Mouse (Mus musculus) adrenal gland, adult 10 weeks (tissue): ENCODE measurements around the gene Olfr12. TPM values are rescaled to one million over a fixed set of nuclear protein-coding genes. Genes with fewer than 3 reads are reported as not detected.

Source experiments
- polyA plus RNA-seq: library from polyadenylated mRNA; stranded (reverse); fragments of 350-450 nt; fragmentation: Illumina TruSeq; extraction: RNeasy Lipid Tissue Mini Kit (QIAGEN cat#74804); gene quantifications from one replicate; pipeline ENCODE4 v1.2.3, GENCODE M21; 2014; ENCODE audit warnings: low read depth, low replicate concordance

Gene Olfr12
- not detected for polyA plus RNA-seq

GRCm38 (mm10) chr1:92617488-92617887 lies at the start of gene Olfr12:
Gene Olfr12 (plus strand): TSS chr1:92617788.

GRCm38 (mm10) chr1:92571022-92571421 lies 46.6 kb upstream of the Olfr12 start, which contains the start of gene Olfr1413:
Gene Olfr1413 (plus strand): TSS chr1:92571322.

GRCm38 (mm10) chr1:92585479-92585878 lies 32.1 kb upstream of the Olfr12 start, which contains the start of gene Olfr1412:
Gene Olfr1412 (plus strand): TSS chr1:92585779.

GRCm38 (mm10) chr1:92594111-92594510 lies 23.5 kb upstream of the Olfr12 start, which contains the start of gene Olfr1411:
Gene Olfr1411 (plus strand): TSS chr1:92594411.

GRCm38 (mm10) chr1:92605482-92605881 lies 12.1 kb upstream of the Olfr12 start, which contains the start of gene Olfr1410:
Gene Olfr1410 (plus strand): TSS chr1:92605782.

GRCm38 (mm10) chr1:92641514-92642272 lies 24.1 kb downstream of the Olfr12 start, which contains the start of gene Cops9:
Gene Cops9 (minus strand): TSS chr1:92641985.

GRCm38 (mm10) chr1:92648673-92649072 lies 31.1 kb downstream of the Olfr12 start, which contains the start of gene Otos:
Gene Otos (minus strand): TSS chr1:92648841.

Other genes starting within 250 kb of the Olfr12 start
- gene Ndufa10, start 143.9 kb upstream of the Olfr12 start, polyA plus RNA-seq: 210 TPM
- gene Olfr1416, start 132.7 kb upstream of the Olfr12 start, polyA plus RNA-seq: not detected
- gene Olfr1415, start 121.7 kb upstream of the Olfr12 start, polyA plus RNA-seq: not detected
- gene Olfr1414, start 99.1 kb upstream of the Olfr12 start, polyA plus RNA-seq: not detected
- gene Olfr1413, start 46.5 kb upstream of the Olfr12 start, polyA plus RNA-seq: not detected
- gene Olfr1412, start 32.0 kb upstream of the Olfr12 start, polyA plus RNA-seq: not detected
- gene Olfr1411, start 23.4 kb upstream of the Olfr12 start, polyA plus RNA-seq: not detected
- not detected for gene Olfr1410, start 12.0 kb upstream of the Olfr12 start, polyA plus RNA-seq
- 108 TPM for gene Cops9, start 24.2 kb downstream of the Olfr12 start, polyA plus RNA-seq
- not detected for gene Otos, start 31.1 kb downstream of the Olfr12 start, polyA plus RNA-seq
- 0.76 TPM for gene Gpc1, start 213.9 kb downstream of the Olfr12 start, polyA plus RNA-seq